Mouse (Mus musculus): ENCODE measurements around the gene Slc4a1ap. TPM values are rescaled to one million over a fixed set of nuclear protein-coding genes. Genes with fewer than 3 reads are reported as not detected.

Slc4a1ap gene
- 64.8 TPM for polyA plus RNA-seq (2014; fragmentation: Illumina TruSeq; extraction: RNeasy Lipid Tissue Mini Kit (QIAGEN cat#74804); ENCODE audit: low read depth, low replicate concordance)

GRCm38 (mm10) chr5:31526354-31527116 lies at the start of gene Slc4a1ap:
Slc4a1ap (plus strand) TSS chr5:31526995.

GRCm38 (mm10) chr5:31485440-31485839 lies 41.4 kb upstream of the Slc4a1ap start, which contains the start of gene 4930548H24Rik:
4930548H24Rik (plus strand) TSS chr5:31485740.

DNA sequence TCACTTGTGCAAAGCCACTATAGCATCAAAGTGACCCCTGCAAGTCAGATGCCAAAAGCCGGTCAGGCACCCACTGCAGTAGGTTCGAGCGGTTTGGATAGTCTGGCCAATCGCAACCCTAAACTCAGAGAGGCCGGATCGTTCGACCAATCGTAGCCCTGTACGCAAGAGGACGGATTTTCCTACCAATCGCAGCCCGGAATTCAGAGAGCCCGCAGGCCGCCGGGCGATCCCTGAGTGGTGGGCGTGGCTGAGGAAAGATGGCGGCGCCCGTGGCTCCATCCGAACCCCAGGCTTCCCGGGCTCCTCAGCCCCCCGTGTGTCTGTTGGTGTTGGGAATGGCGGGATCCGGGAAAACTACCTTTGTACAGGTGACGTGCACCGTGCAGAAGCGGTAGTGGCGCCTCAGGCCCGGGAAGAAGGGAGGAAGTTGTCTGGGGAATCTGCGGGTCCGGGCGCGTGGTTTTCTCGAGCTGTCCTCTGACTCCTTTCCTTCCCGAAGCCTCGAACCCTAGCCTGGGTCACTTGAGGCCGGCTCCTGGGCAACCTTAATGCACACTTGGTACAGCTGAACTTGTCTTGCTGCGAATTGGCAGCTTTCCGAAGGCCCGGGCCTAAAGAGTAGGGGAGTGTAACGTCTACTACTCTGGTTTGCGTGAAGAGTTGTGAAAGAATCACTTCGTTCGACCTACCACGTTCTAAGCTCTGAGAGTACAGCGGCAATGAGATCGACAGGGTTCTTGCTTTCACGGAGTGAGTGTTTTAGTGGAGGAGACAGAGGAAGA lies 32.1 kb upstream of the Slc4a1ap start, which contains the start of gene Gpn1:
Gpn1 (plus strand) TSS at position 229 of the 785 bp plus-strand sequence.

DNA sequence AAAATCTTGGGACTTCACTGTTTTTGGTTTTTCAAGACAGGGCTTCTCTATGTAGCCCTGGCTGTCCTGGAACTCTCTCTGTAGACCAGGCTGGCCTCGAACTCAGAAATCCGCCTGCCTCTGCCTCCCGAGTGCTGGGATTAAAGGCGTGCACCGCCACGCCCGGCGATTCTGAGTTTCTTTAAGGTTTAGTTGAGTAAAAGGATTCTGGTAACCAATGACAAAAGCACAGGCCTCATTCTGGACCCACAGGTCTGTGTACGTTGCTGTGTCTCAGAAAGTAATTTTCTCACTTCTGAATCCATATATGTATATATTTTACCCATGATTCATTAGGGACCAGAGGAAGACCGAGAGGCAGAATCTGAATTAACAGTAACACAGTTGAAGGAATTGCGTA lies 912 bp downstream of the Slc4a1ap start, which contains the start of gene Supt7l:
Supt7l (minus strand) TSS at position 101 of the 400 bp plus-strand sequence.

GRCm38 (mm10) chr5:31596481-31597429 lies 70.0 kb downstream of the Slc4a1ap start, which contains the start of gene Mrpl33:
Mrpl33 (plus strand) TSS chr5:31596935.

Other genes starting within 250 kb of the Slc4a1ap start
- gene Ift172, start 235.9 kb upstream of the Slc4a1ap start, polyA plus RNA-seq (2014; fragmentation: Illumina TruSeq; extraction: RNeasy Lipid Tissue Mini Kit (QIAGEN cat#74804); ENCODE audit: low read depth, low replicate concordance) = 14.0 TPM
- 3.6 TPM for gene Fndc4, start 230.9 kb upstream of the Slc4a1ap start, polyA plus RNA-seq (2014; fragmentation: Illumina TruSeq; extraction: RNeasy Lipid Tissue Mini Kit (QIAGEN cat#74804); ENCODE audit: low read depth, low replicate concordance)
- gene Gckr, start 229.6 kb upstream of the Slc4a1ap start, polyA plus RNA-seq (2014; fragmentation: Illumina TruSeq; extraction: RNeasy Lipid Tissue Mini Kit (QIAGEN cat#74804); ENCODE audit: low read depth, low replicate concordance) = not detected
- 27.6 TPM for gene Zfp512, start 74.6 kb upstream of the Slc4a1ap start, polyA plus RNA-seq (2014; fragmentation: Illumina TruSeq; extraction: RNeasy Lipid Tissue Mini Kit (QIAGEN cat#74804); ENCODE audit: low read depth, low replicate concordance)
- gene 4930548H24Rik, start 41.3 kb upstream of the Slc4a1ap start, polyA plus RNA-seq (2014; fragmentation: Illumina TruSeq; extraction: RNeasy Lipid Tissue Mini Kit (QIAGEN cat#74804); ENCODE audit: low read depth, low replicate concordance) = not detected
- gene Gpn1, start 32.3 kb upstream of the Slc4a1ap start, polyA plus RNA-seq (2014; fragmentation: Illumina TruSeq; extraction: RNeasy Lipid Tissue Mini Kit (QIAGEN cat#74804); ENCODE audit: low read depth, low replicate concordance) = 34.2 TPM
- gene Supt7l, start 812 bp downstream of the Slc4a1ap start, polyA plus RNA-seq (2014; fragmentation: Illumina TruSeq; extraction: RNeasy Lipid Tissue Mini Kit (QIAGEN cat#74804); ENCODE audit: low read depth, low replicate concordance) = 18.2 TPM
- 220 TPM for gene Mrpl33, start 69.9 kb downstream of the Slc4a1ap start, polyA plus RNA-seq (2014; fragmentation: Illumina TruSeq; extraction: RNeasy Lipid Tissue Mini Kit (QIAGEN cat#74804); ENCODE audit: low read depth, low replicate concordance)
- gene Rbks, start 170.6 kb downstream of the Slc4a1ap start, polyA plus RNA-seq (2014; fragmentation: Illumina TruSeq; extraction: RNeasy Lipid Tissue Mini Kit (QIAGEN cat#74804); ENCODE audit: low read depth, low replicate concordance) = 4.5 TPM
- 205 TPM for gene Babam2, start 170.7 kb downstream of the Slc4a1ap start, polyA plus RNA-seq (2014; fragmentation: Illumina TruSeq; extraction: RNeasy Lipid Tissue Mini Kit (QIAGEN cat#74804); ENCODE audit: low read depth, low replicate concordance)

Data from adrenal gland, adult 10 weeks (tissue).